Mouse (Mus musculus): ENCODE data around the gene Mgea5. TPM values are rescaled to one million over a fixed set of nuclear protein-coding genes. Genes with fewer than 3 reads are reported as not detected.

The Mgea5 gene
- polyA plus RNA-seq, 1 experiment from 2014 or later: 67.8 TPM

GRCm38 (mm10) chr19:45741431-45742217 lies 42.0 kb downstream of the Mgea5 start:
- Histone ChIP-seq H3K27ac (ENCODE audit: low read depth, low read length) (no peak overlapping the region), H3K27me3 (ENCODE audit: control insufficient read depth, insufficient read depth, low read length) (peaks cover 84% of the 10 kb centered on the region), H3K4me3 (ENCODE audit: low read length) (peak overlapping the region; percentile 57), H3K4me2 (replicated peaks; ENCODE audit: low read depth, low read length) (peak overlapping the region; percentile 94), H3K9ac (ENCODE audit: low read depth, low read length) (peak overlapping the region; percentile 23; the same call in 1 of the 2 replicates), H3K4me1 (ENCODE audit: control insufficient read depth, insufficient read depth, low read length) (peaks cover 32% of the 10 kb centered on the region), H3K9me3 (ENCODE audit: control insufficient read depth, low read length) (no peaks in the 10 kb centered on the region), H3K36me3 (ENCODE audit: control insufficient read depth, insufficient read depth, low read length) (no peaks in the 10 kb centered on the region)
- no peak for ATAC-seq (ENCODE audit: low FRiP score, low TSS enrichment)
- WGBS: 1% methylated on average over 45 of the region's 45 CpGs

- Histone ChIP-seq H3K4me3 (ENCODE audit: low read length) (peak overlapping the region; percentile 57), H3K9ac (ENCODE audit: low read depth, low read length) (no peak overlapping the region), H3K27ac (ENCODE audit: low read depth, low read length) (no peak overlapping the region), H3K36me3 (ENCODE audit: control insufficient read depth, insufficient read depth, low read length) (no peaks in the 10 kb centered on the region), H3K27me3 (ENCODE audit: control insufficient read depth, insufficient read depth, low read length) (peaks cover 85% of the 10 kb centered on the region), H3K9me3 (ENCODE audit: control insufficient read depth, low read length) (no peaks in the 10 kb centered on the region), H3K4me2 (replicated peaks; ENCODE audit: low read depth, low read length) (peak overlapping the region; percentile 94), H3K4me1 (ENCODE audit: control insufficient read depth, insufficient read depth, low read length) (peaks cover 29% of the 10 kb centered on the region)
- no peak for ATAC-seq (ENCODE audit: low FRiP score, low TSS enrichment)
- 11% methylated on average over 7 of the region's 7 CpGs for WGBS
These were observed 42.8 kb downstream of the Mgea5 start for GRCm38 (mm10) chr19:45740817-45741216.

GRCm38 (mm10) chr19:45740233-45740632 lies 43.4 kb downstream of the Mgea5 start:
- Histone ChIP-seq H3K27ac (ENCODE audit: low read depth, low read length) (no peak overlapping the region), H3K4me2 (replicated peaks; ENCODE audit: low read depth, low read length) (no peak overlapping the region; the same call in 1 of the 2 replicates), H3K9ac (ENCODE audit: low read depth, low read length) (no peak overlapping the region), H3K4me1 (ENCODE audit: control insufficient read depth, insufficient read depth, low read length) (peaks cover 24% of the 10 kb centered on the region), H3K36me3 (ENCODE audit: control insufficient read depth, insufficient read depth, low read length) (no peaks in the 10 kb centered on the region), H3K27me3 (ENCODE audit: control insufficient read depth, insufficient read depth, low read length) (peaks cover 88% of the 10 kb centered on the region), H3K4me3 (ENCODE audit: low read length) (no peak overlapping the region), H3K9me3 (ENCODE audit: control insufficient read depth, low read length) (no peaks in the 10 kb centered on the region)
- WGBS: 11% methylated on average over 13 of the region's 13 CpGs
- ATAC-seq (ENCODE audit: low FRiP score, low TSS enrichment): no peak

GRCm38 (mm10) chr19:45738521-45738920 lies 45.1 kb downstream of the Mgea5 start:
- no peaks in the 10 kb centered on the region for H3K9me3 ChIP-seq (ENCODE audit: control insufficient read depth, low read length)
- 50% methylated on average over 5 of the region's 5 CpGs for WGBS
- no peak overlapping the region for H3K9ac ChIP-seq (ENCODE audit: low read depth, low read length)
- H3K27me3 ChIP-seq (ENCODE audit: control insufficient read depth, insufficient read depth, low read length): peaks cover 86% of the 10 kb centered on the region
- ATAC-seq (ENCODE audit: low FRiP score, low TSS enrichment): no peak
- no peak overlapping the region for H3K4me2 ChIP-seq (replicated peaks; ENCODE audit: low read depth, low read length)
- no peaks in the 10 kb centered on the region for H3K36me3 ChIP-seq (ENCODE audit: control insufficient read depth, insufficient read depth, low read length)
- peaks cover 26% of the 10 kb centered on the region for H3K4me1 ChIP-seq (ENCODE audit: control insufficient read depth, insufficient read depth, low read length)
- H3K4me3 ChIP-seq (ENCODE audit: low read length): no peak overlapping the region
- H3K27ac ChIP-seq (ENCODE audit: low read depth, low read length): no peak overlapping the region

- Histone ChIP-seq H3K4me1 (ENCODE audit: control insufficient read depth, insufficient read depth, low read length) (peaks cover 26% of the 10 kb centered on the region), H3K9ac (ENCODE audit: low read depth, low read length) (no peak overlapping the region), H3K9me3 (ENCODE audit: control insufficient read depth, low read length) (no peaks in the 10 kb centered on the region), H3K27ac (ENCODE audit: low read depth, low read length) (no peak overlapping the region), H3K27me3 (ENCODE audit: control insufficient read depth, insufficient read depth, low read length) (peaks cover 86% of the 10 kb centered on the region), H3K36me3 (ENCODE audit: control insufficient read depth, insufficient read depth, low read length) (no peaks in the 10 kb centered on the region), H3K4me2 (replicated peaks; ENCODE audit: low read depth, low read length) (no peak overlapping the region), H3K4me3 (ENCODE audit: low read length) (no peak overlapping the region)
- 77% methylated on average over 10 of the region's 10 CpGs for WGBS
- ATAC-seq (ENCODE audit: low FRiP score, low TSS enrichment): no peak
These were observed 45.7 kb downstream of the Mgea5 start for GRCm38 (mm10) chr19:45737846-45738484.

GRCm38 (mm10) chr19:45737208-45737845 lies 46.3 kb downstream of the Mgea5 start:
- peak; percentile 18 for ATAC-seq (ENCODE audit: low FRiP score, low TSS enrichment)
- H3K4me1 ChIP-seq (ENCODE audit: control insufficient read depth, insufficient read depth, low read length): peaks cover 26% of the 10 kb centered on the region

GRCm38 (mm10) chr19:45736855-45737207 lies 46.8 kb downstream of the Mgea5 start:
- WGBS: 1% methylated on average over 28 of the region's 28 CpGs
- peak; percentile 66 for ATAC-seq (ENCODE audit: low FRiP score, low TSS enrichment)
- H3K36me3 ChIP-seq (ENCODE audit: control insufficient read depth, insufficient read depth, low read length): no peaks in the 10 kb centered on the region
- no peaks in the 10 kb centered on the region for H3K9me3 ChIP-seq (ENCODE audit: control insufficient read depth, low read length)
- H3K4me1 ChIP-seq (ENCODE audit: control insufficient read depth, insufficient read depth, low read length): peaks cover 21% of the 10 kb centered on the region
- H3K27me3 ChIP-seq (ENCODE audit: control insufficient read depth, insufficient read depth, low read length): peaks cover 80% of the 10 kb centered on the region
- H3K4me2 ChIP-seq (replicated peaks; ENCODE audit: low read depth, low read length): peak overlapping the region; percentile 44
- no peak overlapping the region for H3K27ac ChIP-seq (ENCODE audit: low read depth, low read length)
- H3K4me3 ChIP-seq (ENCODE audit: low read length): peak overlapping the region; percentile 22
- H3K9ac ChIP-seq (ENCODE audit: low read depth, low read length): peak overlapping the region; percentile 28; the same call in 1 of the 2 replicates

More at GRCm38 (mm10) chr19:45737208-45737845, 46.3 kb downstream of the Mgea5 start:
- Histone ChIP-seq H3K4me3 (ENCODE audit: low read length) (peak overlapping the region; percentile 22), H3K36me3 (ENCODE audit: control insufficient read depth, insufficient read depth, low read length) (no peaks in the 10 kb centered on the region), H3K27ac (ENCODE audit: low read depth, low read length) (no peak overlapping the region), H3K27me3 (ENCODE audit: control insufficient read depth, insufficient read depth, low read length) (peaks cover 85% of the 10 kb centered on the region), H3K4me2 (replicated peaks; ENCODE audit: low read depth, low read length) (peak overlapping the region; percentile 44), H3K9ac (ENCODE audit: low read depth, low read length) (peak overlapping the region; percentile 28; the same call in 1 of the 2 replicates), H3K9me3 (ENCODE audit: control insufficient read depth, low read length) (no peaks in the 10 kb centered on the region)
- 11% methylated on average over 23 of the region's 23 CpGs for WGBS

- no peaks in the 10 kb centered on the region for H3K9me3 ChIP-seq (ENCODE audit: control insufficient read depth, low read length)
- peaks cover 74% of the 10 kb centered on the region for H3K27me3 ChIP-seq (ENCODE audit: control insufficient read depth, insufficient read depth, low read length)
- ATAC-seq (ENCODE audit: low FRiP score, low TSS enrichment): no peak
- 31% methylated on average over 1 of the region's 1 CpGs for WGBS
- no peaks in the 10 kb centered on the region for H3K36me3 ChIP-seq (ENCODE audit: control insufficient read depth, insufficient read depth, low read length)
- no peak overlapping the region for H3K27ac ChIP-seq (ENCODE audit: low read depth, low read length)
- peaks cover 16% of the 10 kb centered on the region for H3K4me1 ChIP-seq (ENCODE audit: control insufficient read depth, insufficient read depth, low read length)
- no peak overlapping the region for H3K4me3 ChIP-seq (ENCODE audit: low read length)
- H3K9ac ChIP-seq (ENCODE audit: low read depth, low read length): no peak overlapping the region
- H3K4me2 ChIP-seq (replicated peaks; ENCODE audit: low read depth, low read length): no peak overlapping the region
These were observed 47.4 kb downstream of the Mgea5 start for GRCm38 (mm10) chr19:45736241-45736640.

All from kidney, embryonic 14.5 days (tissue).